Mouse (Mus musculus) E14TG2a.4 (cell line): Measurements from ENCODE around the gene Qtrt2.

ENCODE experiments used
- H3K27me3 ChIP-seq: 2 replicates; pipeline ENCODE4 v1.6.1; 2014; ENCODE audit warnings: low read length, control low read depth; ENCODE audit not compliant: insufficient read depth
- H3K36me3 ChIP-seq: 2 replicates; pipeline ENCODE4 v1.6.1; 2014; ENCODE audit warnings: low read length, control low read depth; ENCODE audit not compliant: insufficient read depth
- H3K4me1 ChIP-seq: replicated peaks from 2 replicates; pipeline ENCODE4 v1.6.1; 2014; ENCODE audit warnings: low read depth, low read length, control low read depth
- H3K4me3 ChIP-seq: replicated peaks from 2 replicates; pipeline ENCODE4 v1.5.1; 2014; ENCODE audit warnings: mild to moderate bottlenecking, low read length
- H3K9me3 ChIP-seq: 2 replicates; pipeline ENCODE4 v1.6.1; 2014; ENCODE audit warnings: low read length, control low read depth
- CTCF ChIP-seq: conservative IDR thresholded peaks from 2 replicates; pipeline ENCODE4 v1.5.1; 2014; ENCODE audit warnings: low read length
- NANOG ChIP-seq: IDR thresholded peaks from 2 replicates; pipeline ENCODE4 v1.6.1; 2014; ENCODE audit warnings: borderline replicate concordance, low read length, mixed read lengths
- POU5F1 ChIP-seq: IDR thresholded peaks from 2 replicates; pipeline ENCODE4 v1.6.1; 2014; ENCODE audit warnings: low read length, borderline replicate concordance

Qtrt2 gene

GRCm38 (mm10) chr16:43933041-43933440, 6.4 kb upstream of the Qtrt2 start:
- Histone ChIP-seq H3K36me3 (peaks cover 7% of the 10 kb centered on the region), H3K9me3 (no peaks in the 10 kb centered on the region), H3K4me1 (0 out of 2 replicates have a peak, but pooled peaks cover 3% of the 10 kb centered on the region), H3K4me3 (no peak overlapping the region), H3K27me3 (no peaks in the 10 kb centered on the region)
- TF ChIP-seq NANOG (no peak), CTCF (no peak), POU5F1 (no peak)

DNA sequence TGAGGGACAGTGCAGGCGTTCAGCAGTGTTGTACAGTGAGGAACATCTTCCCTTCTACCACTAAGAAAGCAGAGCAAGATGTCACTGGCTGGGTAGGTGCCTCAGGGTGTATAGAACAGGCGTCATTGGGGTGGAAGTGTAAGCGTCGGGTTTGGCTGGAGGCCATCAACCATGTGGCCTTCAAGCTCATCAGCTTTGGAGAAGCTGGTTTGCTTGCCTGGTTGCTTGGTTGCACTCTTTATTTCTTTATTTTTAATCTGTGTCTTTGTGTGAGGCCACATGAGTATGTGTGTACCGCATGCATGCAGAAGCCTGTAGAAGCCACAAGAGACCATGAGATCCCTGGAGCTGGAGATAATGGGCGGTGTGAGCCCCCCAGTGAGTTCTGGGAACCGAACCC, 5.7 kb upstream of the Qtrt2 start:
- Histone ChIP-seq H3K4me3 (no peak overlapping the region), H3K36me3 (peaks cover 7% of the 10 kb centered on the region), H3K27me3 (no peaks in the 10 kb centered on the region), H3K4me1 (peaks cover 6% of the 10 kb centered on the region; the same call in 1 of the 2 replicates), H3K9me3 (no peaks in the 10 kb centered on the region)
- no peak for TF ChIP-seq POU5F1
- TF ChIP-seq NANOG, result no peak
- TF ChIP-seq CTCF, result no peak

DNA sequence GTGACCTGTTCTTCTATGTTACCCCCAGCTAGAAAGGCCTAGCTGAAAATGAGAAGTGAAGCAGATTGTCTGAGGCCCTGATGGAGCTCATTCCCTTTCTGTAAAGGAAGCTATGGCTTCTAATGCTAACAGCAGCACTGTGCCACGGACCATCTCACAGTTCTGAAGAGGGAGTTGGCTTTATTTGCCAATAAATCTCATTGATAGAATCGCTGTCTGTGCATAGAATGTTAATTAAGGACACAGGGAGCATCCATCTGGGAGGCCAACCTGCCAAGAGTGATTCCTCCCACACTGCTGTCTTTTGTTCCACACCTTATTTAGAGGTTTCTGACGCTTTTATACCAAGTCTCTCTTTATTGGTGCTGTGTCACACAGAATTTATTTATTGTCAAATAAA, 4.9 kb upstream of the Qtrt2 start:
- no peak for TF ChIP-seq POU5F1
- TF ChIP-seq CTCF, result no peak
- TF ChIP-seq NANOG, result no peak
- H3K4me1 ChIP-seq, result peaks cover 14% of the 10 kb centered on the region
- no peaks in the 10 kb centered on the region for H3K9me3 ChIP-seq
- no peak overlapping the region for H3K4me3 ChIP-seq
- H3K36me3 ChIP-seq, result peaks cover 7% of the 10 kb centered on the region
- no peaks in the 10 kb centered on the region for H3K27me3 ChIP-seq

- Histone ChIP-seq H3K27me3 (no peaks in the 10 kb centered on the region), H3K4me1 (peaks cover 22% of the 10 kb centered on the region), H3K36me3 (peaks cover 7% of the 10 kb centered on the region), H3K9me3 (no peaks in the 10 kb centered on the region), H3K4me3 (no peak overlapping the region)
- TF ChIP-seq POU5F1, result no peak
- TF ChIP-seq NANOG, result no peak
- TF ChIP-seq CTCF, result no peak
These were observed 4.0 kb upstream of the Qtrt2 start for GRCm38 (mm10) chr16:43930577-43930976.

- H3K9me3 ChIP-seq, result no peaks in the 10 kb centered on the region
- no peak overlapping the region for H3K4me3 ChIP-seq
- H3K27me3 ChIP-seq, result no peaks in the 10 kb centered on the region
- TF ChIP-seq CTCF (no peak), POU5F1 (no peak), NANOG (no peak)
- H3K36me3 ChIP-seq, result peaks cover 5% of the 10 kb centered on the region; the same call in 1 of the 2 replicates
- H3K4me1 ChIP-seq, result peaks cover 20% of the 10 kb centered on the region
These were observed 763 bp downstream of the Qtrt2 start for GRCm38 (mm10) chr16:43925846-43926245.

DNA sequence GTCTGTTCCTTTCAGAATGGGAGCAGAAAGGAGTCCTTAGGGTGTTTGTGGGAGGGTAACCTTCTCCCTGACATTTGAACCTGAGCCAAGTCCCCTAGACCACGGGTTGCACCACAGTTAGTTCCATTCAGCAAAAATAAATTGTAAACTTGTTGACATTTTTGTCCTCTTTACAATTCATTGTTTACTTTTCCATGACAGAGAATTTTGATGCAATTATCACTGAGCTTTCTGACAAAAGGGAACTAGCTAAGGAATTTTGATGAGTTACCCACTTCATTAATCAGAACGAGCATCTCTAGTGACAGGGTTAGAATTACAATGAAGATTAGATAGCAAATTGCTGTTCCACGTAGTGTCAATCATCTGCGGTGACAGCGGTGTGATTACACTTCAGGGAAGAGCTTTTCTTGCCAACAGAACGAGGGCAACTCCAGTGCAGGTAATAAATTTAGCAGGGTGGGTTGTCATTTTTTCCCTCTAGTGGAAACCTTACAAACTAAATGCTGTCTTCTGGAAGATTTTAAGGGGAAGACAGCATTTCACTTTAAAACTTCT, 1.5 kb downstream of the Qtrt2 start:
- Histone ChIP-seq H3K4me3 (no peak overlapping the region), H3K4me1 (peaks cover 20% of the 10 kb centered on the region), H3K27me3 (no peaks in the 10 kb centered on the region), H3K36me3 (peaks cover 5% of the 10 kb centered on the region; the same call in 1 of the 2 replicates), H3K9me3 (no peaks in the 10 kb centered on the region)
- TF ChIP-seq NANOG (no peak), POU5F1 (no peak), CTCF (no peak)

- peaks cover 9% of the 10 kb centered on the region; the same call in 1 of the 2 replicates for H3K36me3 ChIP-seq
- no peaks in the 10 kb centered on the region for H3K9me3 ChIP-seq
- peaks cover 20% of the 10 kb centered on the region for H3K4me1 ChIP-seq
- no peaks in the 10 kb centered on the region for H3K27me3 ChIP-seq
- TF ChIP-seq POU5F1 (no peak), CTCF (no peak), NANOG (no peak)
- no peak overlapping the region for H3K4me3 ChIP-seq
These were observed 4.0 kb downstream of the Qtrt2 start for GRCm38 (mm10) chr16:43922630-43923029.

DNA sequence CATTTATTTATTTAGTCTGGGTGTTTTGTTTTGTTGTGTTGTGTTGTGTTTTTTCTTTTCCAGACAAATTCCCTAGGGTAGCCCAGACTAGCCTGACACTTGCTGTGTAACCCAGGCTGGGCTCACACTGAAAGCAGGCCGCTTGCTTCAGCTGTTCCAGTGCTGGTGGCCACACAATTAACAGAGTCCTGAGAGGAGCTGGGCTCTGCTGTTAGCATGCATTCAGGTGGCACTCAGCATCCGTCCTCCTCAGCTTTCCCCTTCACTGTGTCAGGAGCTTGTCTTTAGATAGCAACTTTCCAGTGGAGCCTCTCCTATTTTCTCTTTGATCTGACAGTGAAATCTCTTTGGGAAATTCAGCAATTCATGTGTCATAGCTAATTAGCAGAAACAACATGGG, 4.6 kb downstream of the Qtrt2 start:
- H3K36me3 ChIP-seq, result peaks cover 9% of the 10 kb centered on the region; the same call in 1 of the 2 replicates
- H3K9me3 ChIP-seq, result no peaks in the 10 kb centered on the region
- peaks cover 14% of the 10 kb centered on the region for H3K4me1 ChIP-seq
- H3K27me3 ChIP-seq, result no peaks in the 10 kb centered on the region
- no peak overlapping the region for H3K4me3 ChIP-seq
- TF ChIP-seq POU5F1 (no peak), NANOG (no peak), CTCF (no peak)

- Histone ChIP-seq H3K9me3 (no peaks in the 10 kb centered on the region), H3K4me1 (no peaks in the 10 kb centered on the region), H3K4me3 (no peak overlapping the region), H3K36me3 (peaks cover 6% of the 10 kb centered on the region; the same call in 1 of the 2 replicates), H3K27me3 (no peaks in the 10 kb centered on the region)
- no peak for TF ChIP-seq CTCF
- TF ChIP-seq POU5F1, result no peak
- TF ChIP-seq NANOG, result no peak
These were observed 7.7 kb downstream of the Qtrt2 start for GRCm38 (mm10) chr16:43918867-43919266.
